Mouse (Mus musculus): ENCODE measurements around the gene Cplx3. TPM values are rescaled to one million over a fixed set of nuclear protein-coding genes. Genes with fewer than 3 reads are reported as not detected.

Cplx3 gene
- polyA plus RNA-seq, 1 experiment from 2014 or later: not detected

- Histone ChIP-seq H3K27ac (ENCODE audit: low read length) (no peak overlapping the region; the same call in 1 of the 2 replicates), H3K4me1 (replicated peaks; ENCODE audit: control insufficient read depth, insufficient read depth, low read length) (peaks cover 66% of the 10 kb centered on the region), H3K27me3 (replicated peaks; ENCODE audit: control insufficient read depth, insufficient read depth, low read length) (no peaks in the 10 kb centered on the region), H3K4me2 (ENCODE audit: low read length) (0 out of 2 replicates have a peak overlapping the region, but pooled peaks have one; percentile 2), H3K9me3 (ENCODE audit: control insufficient read depth, low read length) (no peaks in the 10 kb centered on the region), H3K9ac (replicated peaks; ENCODE audit: low read depth, low read length) (peak overlapping the region; percentile 24; the same call in 1 of the 2 replicates), H3K36me3 (ENCODE audit: control insufficient read depth, insufficient read depth) (no peaks in the 10 kb centered on the region), H3K4me3 (replicated peaks; ENCODE audit: low read length) (no peak overlapping the region)
- 67% methylated on average over 5 of the region's 5 CpGs for WGBS
- no peak for ATAC-seq
Measured at GRCm38 (mm10) chr9:57639661-57640328, 33.7 kb upstream of the Cplx3 start.

- no peaks in the 10 kb centered on the region for H3K27me3 ChIP-seq (replicated peaks; ENCODE audit: control insufficient read depth, insufficient read depth, low read length)
- no peak for ATAC-seq
- WGBS: 44% methylated on average over 8 of the region's 8 CpGs
- peaks cover 67% of the 10 kb centered on the region for H3K4me1 ChIP-seq (replicated peaks; ENCODE audit: control insufficient read depth, insufficient read depth, low read length)
- H3K9ac ChIP-seq (replicated peaks; ENCODE audit: low read depth, low read length): no peak overlapping the region
- no peaks in the 10 kb centered on the region for H3K36me3 ChIP-seq (ENCODE audit: control insufficient read depth, insufficient read depth)
- H3K4me2 ChIP-seq (ENCODE audit: low read length): no peak overlapping the region
- H3K4me3 ChIP-seq (replicated peaks; ENCODE audit: low read length): no peak overlapping the region
- H3K9me3 ChIP-seq (ENCODE audit: control insufficient read depth, low read length): no peaks in the 10 kb centered on the region
- H3K27ac ChIP-seq (ENCODE audit: low read length): no peak overlapping the region; the same call in 1 of the 2 replicates
Measured at GRCm38 (mm10) chr9:57638651-57639459, 32.8 kb upstream of the Cplx3 start.

- H3K4me2 ChIP-seq (ENCODE audit: low read length): no peak overlapping the region
- H3K4me3 ChIP-seq (replicated peaks; ENCODE audit: low read length): no peak overlapping the region
- H3K36me3 ChIP-seq (ENCODE audit: control insufficient read depth, insufficient read depth): no peaks in the 10 kb centered on the region
- WGBS: 48% methylated on average over 6 of the region's 6 CpGs
- peaks cover 62% of the 10 kb centered on the region for H3K4me1 ChIP-seq (replicated peaks; ENCODE audit: control insufficient read depth, insufficient read depth, low read length)
- no peaks in the 10 kb centered on the region for H3K27me3 ChIP-seq (replicated peaks; ENCODE audit: control insufficient read depth, insufficient read depth, low read length)
- H3K27ac ChIP-seq (ENCODE audit: low read length): 0 out of 2 replicates have a peak overlapping the region, but pooled peaks have one; percentile 13
- H3K9ac ChIP-seq (replicated peaks; ENCODE audit: low read depth, low read length): no peak overlapping the region
- no peak for ATAC-seq
- no peaks in the 10 kb centered on the region for H3K9me3 ChIP-seq (ENCODE audit: control insufficient read depth, low read length)
Measured at GRCm38 (mm10) chr9:57637741-57638322, 31.8 kb upstream of the Cplx3 start.

- Histone ChIP-seq H3K4me2 (ENCODE audit: low read length) (no peak overlapping the region), H3K9ac (replicated peaks; ENCODE audit: low read depth, low read length) (no peak overlapping the region), H3K4me1 (replicated peaks; ENCODE audit: control insufficient read depth, insufficient read depth, low read length) (peaks cover 56% of the 10 kb centered on the region), H3K27ac (ENCODE audit: low read length) (no peak overlapping the region), H3K27me3 (replicated peaks; ENCODE audit: control insufficient read depth, insufficient read depth, low read length) (no peaks in the 10 kb centered on the region), H3K9me3 (ENCODE audit: control insufficient read depth, low read length) (no peaks in the 10 kb centered on the region), H3K36me3 (ENCODE audit: control insufficient read depth, insufficient read depth) (no peaks in the 10 kb centered on the region), H3K4me3 (replicated peaks; ENCODE audit: low read length) (no peak overlapping the region)
- 71% methylated on average over 3 of the region's 3 CpGs for WGBS
- no peak for ATAC-seq
Measured at GRCm38 (mm10) chr9:57637272-57637671, 31.2 kb upstream of the Cplx3 start.

GRCm38 (mm10) chr9:57633481-57634024 is 27.5 kb upstream of the Cplx3 start:
- H3K27me3 ChIP-seq (replicated peaks; ENCODE audit: control insufficient read depth, insufficient read depth, low read length): no peaks in the 10 kb centered on the region
- WGBS: 34% methylated on average over 4 of the region's 4 CpGs
- peaks cover 8% of the 10 kb centered on the region; the same call in 1 of the 2 replicates for H3K36me3 ChIP-seq (ENCODE audit: control insufficient read depth, insufficient read depth)
- H3K4me2 ChIP-seq (ENCODE audit: low read length): no peak overlapping the region
- peaks cover 24% of the 10 kb centered on the region for H3K4me1 ChIP-seq (replicated peaks; ENCODE audit: control insufficient read depth, insufficient read depth, low read length)
- peak; percentile 20; the same call in 1 of the 2 replicates for ATAC-seq
- H3K9ac ChIP-seq (replicated peaks; ENCODE audit: low read depth, low read length): no peak overlapping the region
- H3K9me3 ChIP-seq (ENCODE audit: control insufficient read depth, low read length): no peaks in the 10 kb centered on the region
- H3K4me3 ChIP-seq (replicated peaks; ENCODE audit: low read length): no peak overlapping the region
- H3K27ac ChIP-seq (ENCODE audit: low read length): no peak overlapping the region

GRCm38 (mm10) chr9:57629118-57629874 is 23.2 kb upstream of the Cplx3 start:
- H3K4me1 ChIP-seq (replicated peaks; ENCODE audit: control insufficient read depth, insufficient read depth, low read length): peaks cover 9% of the 10 kb centered on the region
- H3K36me3 ChIP-seq (ENCODE audit: control insufficient read depth, insufficient read depth): peaks cover 27% of the 10 kb centered on the region
- peak; percentile 70 for ATAC-seq
- H3K4me2 ChIP-seq (ENCODE audit: low read length): no peak overlapping the region
- H3K4me3 ChIP-seq (replicated peaks; ENCODE audit: low read length): no peak overlapping the region
- peak overlapping the region; percentile 10; the same call in 1 of the 2 replicates for H3K27ac ChIP-seq (ENCODE audit: low read length)
- no peaks in the 10 kb centered on the region for H3K27me3 ChIP-seq (replicated peaks; ENCODE audit: control insufficient read depth, insufficient read depth, low read length)
- H3K9ac ChIP-seq (replicated peaks; ENCODE audit: low read depth, low read length): no peak overlapping the region
- no peaks in the 10 kb centered on the region for H3K9me3 ChIP-seq (ENCODE audit: control insufficient read depth, low read length)
- WGBS: 75% methylated on average over 14 of the region's 14 CpGs

- WGBS: 92% methylated on average over 12 of the region's 12 CpGs
- no peak for ATAC-seq
Measured at GRCm38 (mm10) chr9:57628717-57629116, 22.6 kb upstream of the Cplx3 start.

GRCm38 (mm10) chr9:57627892-57628291 is 21.8 kb upstream of the Cplx3 start:
- H3K36me3 ChIP-seq (ENCODE audit: control insufficient read depth, insufficient read depth): peaks cover 27% of the 10 kb centered on the region
- ATAC-seq: no peak

More at GRCm38 (mm10) chr9:57628717-57629116, 22.6 kb upstream of the Cplx3 start:
- H3K4me3 ChIP-seq (replicated peaks; ENCODE audit: low read length): no peak overlapping the region
- H3K9me3 ChIP-seq (ENCODE audit: control insufficient read depth, low read length): no peaks in the 10 kb centered on the region
- no peaks in the 10 kb centered on the region for H3K27me3 ChIP-seq (replicated peaks; ENCODE audit: control insufficient read depth, insufficient read depth, low read length)
- no peak overlapping the region for H3K27ac ChIP-seq (ENCODE audit: low read length)
- peaks cover 27% of the 10 kb centered on the region for H3K36me3 ChIP-seq (ENCODE audit: control insufficient read depth, insufficient read depth)
- peaks cover 4% of the 10 kb centered on the region for H3K4me1 ChIP-seq (replicated peaks; ENCODE audit: control insufficient read depth, insufficient read depth, low read length)
- H3K4me2 ChIP-seq (ENCODE audit: low read length): no peak overlapping the region
- no peak overlapping the region for H3K9ac ChIP-seq (replicated peaks; ENCODE audit: low read depth, low read length)

More at GRCm38 (mm10) chr9:57627892-57628291, 21.8 kb upstream of the Cplx3 start:
- Histone ChIP-seq H3K9me3 (ENCODE audit: control insufficient read depth, low read length) (no peaks in the 10 kb centered on the region), H3K4me2 (ENCODE audit: low read length) (no peak overlapping the region), H3K27me3 (replicated peaks; ENCODE audit: control insufficient read depth, insufficient read depth, low read length) (no peaks in the 10 kb centered on the region), H3K27ac (ENCODE audit: low read length) (no peak overlapping the region), H3K4me3 (replicated peaks; ENCODE audit: low read length) (no peak overlapping the region), H3K4me1 (replicated peaks; ENCODE audit: control insufficient read depth, insufficient read depth, low read length) (no peaks in the 10 kb centered on the region), H3K9ac (replicated peaks; ENCODE audit: low read depth, low read length) (no peak overlapping the region)
- 86% methylated on average over 11 of the region's 11 CpGs for WGBS
